Mouse (Mus musculus) brain, embryonic 14.5 days (tissue): Measurements from ENCODE around the gene Gimap4.

Experiments
- CTCF ChIP-seq: fragments of 200-500 bp; IDR thresholded peaks from 2 replicates; pipeline ENCODE4 v1.5.1; 2012; ENCODE audit warnings: inconsistent platforms, mild to moderate bottlenecking, moderate library complexity, borderline replicate concordance; ENCODE audit not compliant: insufficient read depth, insufficient read length; ENCODE audit errors: extremely low read depth
- POLR2A ChIP-seq: fragments of 200-500 bp; IDR thresholded peaks from 2 replicates; pipeline ENCODE4 v1.6.1; 2012; ENCODE audit warnings: mild to moderate bottlenecking, inconsistent platforms, borderline replicate concordance; ENCODE audit not compliant: poor library complexity, insufficient read depth, insufficient read length, severe bottlenecking; ENCODE audit errors: extremely low read depth

GRCm38 (mm10) chr6:48669446-48669969 lies 14.8 kb upstream of the Gimap4 start:
- TF ChIP-seq CTCF = no peak
- TF ChIP-seq POLR2A = no peak
